Mouse (Mus musculus) stomach, embryonic 16.5 days (tissue): ENCODE measurements around the gene Cnot1. TPM values are rescaled to one million over a fixed set of nuclear protein-coding genes. Genes with fewer than 3 reads are reported as not detected.

ENCODE experiments used
- ATAC-seq: fragments of 200-750 bp; cut with Nextera tagmentation; 2 replicates; pipeline ENCODE4 v1.8.0; 2017; ENCODE audit warnings: moderate number of reproducible peaks, moderate TSS enrichment; ENCODE audit not compliant: insufficient read depth, low FRiP score
- H3K27ac ChIP-seq: fragments of 300-500 bp; sonication (generic); 2 replicates; pipeline ENCODE4 v1.5.1; 2014; ENCODE audit warnings: low read length
- H3K27me3 ChIP-seq: fragments of 300-500 bp; sonication (generic); 2 replicates; pipeline ENCODE4 v1.6.1; 2014; ENCODE audit warnings: low read length, control low read depth, mixed read lengths; ENCODE audit not compliant: control insufficient read depth, insufficient read depth
- H3K36me3 ChIP-seq: fragments of 300-500 bp; sonication (generic); 2 replicates; pipeline ENCODE4 v1.6.1; 2014; ENCODE audit warnings: low read length; ENCODE audit not compliant: control insufficient read depth, insufficient read depth
- H3K4me1 ChIP-seq: fragments of 300-500 bp; sonication (generic); 2 replicates; pipeline ENCODE4 v1.6.1; 2014; ENCODE audit warnings: low read length, control low read depth, mixed read lengths; ENCODE audit not compliant: control insufficient read depth, insufficient read depth
- H3K4me2 ChIP-seq: fragments of 300-500 bp; sonication (generic); 2 replicates; pipeline ENCODE4 v1.6.1; 2014; ENCODE audit warnings: low read depth, low read length, mixed read lengths
- H3K4me3 ChIP-seq: fragments of 300-500 bp; sonication (generic); replicated peaks from 2 replicates; pipeline ENCODE4 v1.5.1; 2014; ENCODE audit warnings: mild to moderate bottlenecking, low read length
- H3K9ac ChIP-seq: fragments of 300-500 bp; sonication (generic); 2 replicates; pipeline ENCODE4 v1.6.1; 2014; ENCODE audit warnings: low read length
- H3K9me3 ChIP-seq: fragments of 300-500 bp; sonication (generic); replicated peaks from 2 replicates; pipeline ENCODE4 v1.6.1; 2016; ENCODE audit warnings: low read length, control low read depth; ENCODE audit not compliant: control insufficient read depth
- WGBS: fragments of 180-500 bp; shearing (Covaris S2); extraction: QIAGEN DNeasy Blood & Tissue Kit; methylation state at CpG from one replicate; pipeline ENCODE4 v1.1.7; 2014; 5-methylcytosine and 5-hydroxymethylcytosine counted together
- polyA plus RNA-seq: library from polyadenylated mRNA; unstranded; fragments of >200 nt; fragmentation: Nextera tagmentation; extraction: Ambion mirVana; gene quantifications from 2 replicates; pipeline ENCODE4 v1.2.1, GENCODE M21; 2015

Gene Cnot1
- polyA plus RNA-seq, result 66.0 and 70.4 TPM in 2 replicates

DNA sequence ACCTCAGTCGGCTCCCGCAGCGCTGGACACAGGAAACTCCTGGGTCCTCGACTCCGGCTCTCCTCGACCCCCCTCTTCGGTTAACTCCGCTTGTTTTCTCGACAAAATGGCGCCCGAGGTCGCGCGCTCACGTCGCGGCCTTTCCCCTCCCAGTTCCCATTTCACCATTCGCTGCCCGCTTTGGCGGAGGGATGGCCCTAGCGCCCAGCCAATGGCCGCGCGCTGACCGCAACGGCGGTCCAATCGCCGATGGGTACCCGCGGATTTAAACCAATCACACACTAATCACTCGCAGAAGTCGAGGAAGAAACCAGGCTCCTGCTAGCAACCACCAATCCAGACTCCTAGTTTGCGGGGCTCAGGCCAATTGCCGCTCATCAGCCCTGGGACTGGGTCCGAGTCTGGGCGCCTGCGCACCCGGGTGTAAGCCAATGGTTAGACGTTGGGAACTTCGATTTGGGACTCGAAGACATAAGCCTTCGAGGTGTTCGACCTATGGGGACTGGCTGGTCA is at the start of gene Cnot1:
Cnot1 (minus strand) TSS at position 134 of the 513 bp plus-strand sequence.
- Histone ChIP-seq H3K27ac (peak within 1 kb of the TSS; percentile 99), H3K4me1 (peaks cover 21% of the 10 kb centered on the region), H3K9me3 (no peaks in the 10 kb centered on the region), H3K4me2 (peak within 1 kb of the TSS; percentile 67), H3K36me3 (no peaks in the 10 kb centered on the region), H3K4me3 (peak within 1 kb of the TSS; percentile 98), H3K27me3 (no peaks in the 10 kb centered on the region), H3K9ac (peak within 1 kb of the TSS; percentile 99)
- under 1% methylated on average over 44 of the region's 44 CpGs for WGBS
- peak; percentile 96 for ATAC-seq

- Histone ChIP-seq H3K4me3 (no peak overlapping the region), H3K4me1 (peaks cover 8% of the 10 kb centered on the region), H3K27ac (no peak overlapping the region), H3K27me3 (no peaks in the 10 kb centered on the region), H3K9ac (no peak overlapping the region), H3K4me2 (no peak overlapping the region), H3K36me3 (no peaks in the 10 kb centered on the region), H3K9me3 (no peaks in the 10 kb centered on the region)
- 83% methylated on average over 6 of the region's 6 CpGs for WGBS
- no peak for ATAC-seq
These were observed 46.9 kb upstream of the Cnot1 start for GRCm38 (mm10) chr8:95854174-95854573.

DNA sequence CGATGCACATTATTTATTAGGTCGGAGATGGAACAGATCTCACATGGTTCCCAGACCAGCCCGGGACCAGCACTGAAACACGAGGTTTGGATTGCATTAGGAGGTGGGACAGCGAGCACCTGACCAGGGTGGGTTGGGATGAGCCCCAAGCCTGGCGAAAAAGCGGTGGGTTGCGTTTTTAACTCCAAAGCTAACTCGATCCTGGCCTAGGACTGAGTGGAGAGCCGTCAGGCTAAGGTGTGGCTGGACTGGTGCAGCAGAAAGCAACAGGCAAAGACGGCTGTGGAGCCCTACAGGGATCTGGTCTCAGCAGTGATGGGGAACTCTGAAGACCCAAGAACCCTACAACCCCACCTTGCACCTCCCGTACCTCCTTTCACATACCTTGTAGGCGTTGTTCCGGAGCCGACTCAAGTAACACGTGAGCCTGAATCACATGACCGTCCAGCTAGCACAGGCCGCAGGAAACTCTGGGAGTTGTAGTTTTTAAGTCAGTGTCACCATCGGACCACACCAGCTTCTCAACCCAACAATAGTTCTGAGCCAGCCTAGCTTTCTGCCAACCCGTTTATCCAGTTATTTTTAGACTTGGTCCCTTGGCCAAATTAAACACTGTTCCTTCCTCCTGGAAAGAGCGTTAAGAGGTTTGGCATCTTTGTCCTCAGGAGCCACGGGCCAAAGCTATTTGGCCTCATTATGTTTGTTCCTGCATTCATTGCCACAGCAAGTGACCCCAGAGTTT is 46.0 kb upstream of the Cnot1 start, which contains the start of gene Slc38a7:
Slc38a7 (minus strand) TSS at position 438 of the 742 bp plus-strand sequence.
- ATAC-seq, result peak; percentile 94
- Histone ChIP-seq H3K4me2 (peak within 1 kb of the TSS; percentile 61), H3K27ac (no peak within 1 kb of the TSS)

GRCm38 (mm10) chr8:95852290-95852689 is 45.0 kb upstream of the Cnot1 start:
- H3K9me3 ChIP-seq, result no peaks in the 10 kb centered on the region
- H3K4me2 ChIP-seq, result peak overlapping the region; percentile 61
- H3K27me3 ChIP-seq, result no peaks in the 10 kb centered on the region
- ATAC-seq, result peak; percentile 22; the same call in 1 of the 2 replicates
- H3K4me3 ChIP-seq, result peak overlapping the region; percentile 53
- WGBS, result 58% methylated on average over 4 of the region's 4 CpGs
- H3K4me1 ChIP-seq, result peaks cover 8% of the 10 kb centered on the region
- H3K36me3 ChIP-seq, result no peaks in the 10 kb centered on the region
- no peak overlapping the region; the same call in 1 of the 2 replicates for H3K9ac ChIP-seq
- no peak overlapping the region for H3K27ac ChIP-seq

More for the DNA sequence above, 46.0 kb upstream of the Cnot1 start, which contains the start of gene Slc38a7:
- H3K9me3 ChIP-seq, result no peaks in the 10 kb centered on the region
- peaks cover 8% of the 10 kb centered on the region for H3K4me1 ChIP-seq
- H3K36me3 ChIP-seq, result no peaks in the 10 kb centered on the region
- peak within 1 kb of the TSS; percentile 69 for H3K9ac ChIP-seq
- H3K27me3 ChIP-seq, result no peaks in the 10 kb centered on the region
- H3K4me3 ChIP-seq, result peak within 1 kb of the TSS; percentile 53
- 14% methylated on average over 22 of the region's 22 CpGs for WGBS

GRCm38 (mm10) chr8:95850326-95850725 is 43.1 kb upstream of the Cnot1 start:
- H3K4me1 ChIP-seq, result peaks cover 8% of the 10 kb centered on the region
- H3K9me3 ChIP-seq, result no peaks in the 10 kb centered on the region
- 88% methylated on average over 2 of the region's 2 CpGs for WGBS
- no peak overlapping the region for H3K4me3 ChIP-seq
- ATAC-seq, result no peak
- H3K9ac ChIP-seq, result no peak overlapping the region
- H3K36me3 ChIP-seq, result no peaks in the 10 kb centered on the region
- H3K27me3 ChIP-seq, result no peaks in the 10 kb centered on the region
- no peak overlapping the region for H3K27ac ChIP-seq
- H3K4me2 ChIP-seq, result no peak overlapping the region

- ATAC-seq, result no peak
- Histone ChIP-seq H3K4me1 (peaks cover 8% of the 10 kb centered on the region), H3K36me3 (no peaks in the 10 kb centered on the region; the same call in 1 of the 2 replicates), H3K4me2 (no peak overlapping the region), H3K27me3 (no peaks in the 10 kb centered on the region), H3K9ac (no peak overlapping the region), H3K9me3 (no peaks in the 10 kb centered on the region), H3K27ac (no peak overlapping the region), H3K4me3 (no peak overlapping the region)
- WGBS, result 86% methylated on average over 19 of the region's 19 CpGs
These were observed 41.6 kb upstream of the Cnot1 start for GRCm38 (mm10) chr8:95848734-95849464.

DNA sequence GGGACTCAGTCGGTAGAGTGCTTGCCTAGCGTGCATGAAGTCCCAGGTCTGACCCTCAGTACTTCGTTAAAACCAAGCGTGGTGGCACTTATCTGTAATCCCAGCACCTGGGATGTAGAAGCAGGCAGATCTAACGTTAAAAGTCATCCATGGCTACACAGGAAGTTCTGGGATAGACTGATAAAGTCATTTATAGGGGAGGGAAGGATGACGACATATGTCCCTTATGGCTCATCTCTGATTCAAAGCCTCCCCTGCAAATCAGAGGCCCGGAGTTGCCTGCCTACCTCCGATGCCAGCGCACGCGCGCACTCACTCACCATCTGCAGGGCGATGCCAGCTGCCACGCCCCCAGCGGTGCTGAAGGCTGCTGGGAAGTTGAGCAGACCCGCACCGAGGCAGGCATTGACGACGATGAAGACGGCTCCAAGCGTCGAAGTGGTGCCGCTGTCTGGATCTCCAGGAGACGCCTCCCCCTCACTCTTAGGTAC is 40.8 kb upstream of the Cnot1 start:
- Histone ChIP-seq H3K27me3 (no peaks in the 10 kb centered on the region), H3K27ac (no peak overlapping the region), H3K4me2 (no peak overlapping the region), H3K9me3 (no peaks in the 10 kb centered on the region), H3K9ac (no peak overlapping the region), H3K4me1 (peaks cover 8% of the 10 kb centered on the region), H3K4me3 (no peak overlapping the region), H3K36me3 (no peaks in the 10 kb centered on the region; the same call in 1 of the 2 replicates)
- 77% methylated on average over 24 of the region's 24 CpGs for WGBS
- no peak for ATAC-seq

- 88% methylated on average over 7 of the region's 7 CpGs for WGBS
- Histone ChIP-seq H3K27me3 (no peaks in the 10 kb centered on the region), H3K4me1 (no peaks in the 10 kb centered on the region), H3K36me3 (no peaks in the 10 kb centered on the region; the same call in 1 of the 2 replicates), H3K9me3 (no peaks in the 10 kb centered on the region), H3K4me2 (no peak overlapping the region), H3K9ac (no peak overlapping the region), H3K4me3 (no peak overlapping the region), H3K27ac (no peak overlapping the region)
- ATAC-seq, result no peak
These were observed 37.8 kb upstream of the Cnot1 start for GRCm38 (mm10) chr8:95845026-95845425.
